Mouse (Mus musculus): ENCODE results near the gene Rpl31.

DNA sequence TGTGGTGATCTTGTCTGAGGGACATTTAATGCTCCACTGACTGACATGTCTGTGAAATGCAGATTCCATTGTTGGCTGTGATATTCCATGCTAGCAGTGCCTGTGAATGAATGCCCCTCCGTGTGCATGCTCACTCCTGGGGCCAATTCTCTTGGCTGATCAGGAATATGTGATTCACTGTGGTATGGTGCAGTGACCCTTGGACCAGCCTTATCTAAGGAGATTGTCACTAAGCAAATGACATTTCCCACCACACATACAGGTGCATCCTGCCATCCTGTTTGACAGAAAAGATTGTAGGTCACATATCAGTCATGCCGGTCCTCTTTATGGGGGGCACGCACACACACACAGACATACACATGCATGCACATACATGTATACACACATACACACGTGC lies 35.2 kb upstream of the Rpl31 start:
- TF ChIP-seq ZNF384 (IDR thresholded peaks at IDR 0.05; ENCODE audit: low read depth, low read length) = no peak
- TF ChIP-seq HCFC1 (IDR thresholded peaks at IDR 0.05; ENCODE audit: borderline replicate concordance, insufficient read depth, low read length) = no peak
